Mouse (Mus musculus): ENCODE measurements around the gene Specc1. TPM values are rescaled to one million over a fixed set of nuclear protein-coding genes. Genes with fewer than 3 reads are reported as not detected.

The Specc1 gene
- polyA plus RNA-seq, 1 experiment = 2.1 TPM

GRCm38 (mm10) chr11:62005911-62006260, 49.3 kb downstream of the Specc1 start:
- Histone ChIP-seq H3K27ac (ENCODE audit: control insufficient read depth, insufficient read depth, low read length) (no peak overlapping the region), H3K36me3 (ENCODE audit: control insufficient read depth, insufficient read depth, low read length) (no peaks in the 10 kb centered on the region), H3K4me1 (replicated peaks; ENCODE audit: control insufficient read depth, insufficient read depth, low read length) (peaks cover 4% of the 10 kb centered on the region), H3K4me3 (ENCODE audit: control insufficient read depth, insufficient read depth, low read length) (no peak overlapping the region), H3K27me3 (ENCODE audit: control insufficient read depth, insufficient read depth, low read length) (peaks cover 2% of the 10 kb centered on the region; the same call in 1 of the 2 replicates)
- no peak for DNase-seq
- 4% methylated on average over 5 of the region's 5 CpGs for WGBS
- TF ChIP-seq POLR2A (IDR thresholded peaks at IDR 0.05; ENCODE audit: control insufficient read depth, extremely low read depth, insufficient read depth, low read length, poor library complexity) (no peak), CTCF (IDR thresholded peaks at IDR 0.05; ENCODE audit: borderline replicate concordance, control insufficient read depth, extremely low read depth, insufficient read depth, low read length, poor library complexity) (no peak)

DNA sequence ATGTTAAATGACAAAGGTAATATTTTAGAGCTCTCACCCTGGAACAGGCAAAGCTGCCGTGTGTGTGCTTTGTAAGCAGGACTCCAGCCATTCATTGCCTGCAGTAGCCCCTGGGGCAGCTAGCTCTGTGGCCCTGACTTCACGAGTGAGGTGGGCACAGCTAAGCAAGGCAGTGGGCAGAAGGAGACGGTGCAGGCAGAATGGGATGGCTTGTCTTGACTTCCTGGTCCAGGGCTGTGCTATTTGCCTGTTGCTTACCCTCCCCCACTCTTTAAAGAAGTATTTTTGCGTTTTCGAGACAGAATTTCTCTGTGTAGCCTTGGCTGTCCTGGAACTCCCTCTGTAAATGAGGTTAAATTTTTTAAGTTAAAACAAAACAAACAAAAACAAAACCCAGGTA, 50.1 kb downstream of the Specc1 start:
- WGBS = 7% methylated on average over 5 of the region's 5 CpGs
- TF ChIP-seq CTCF (IDR thresholded peaks at IDR 0.05; ENCODE audit: borderline replicate concordance, control insufficient read depth, extremely low read depth, insufficient read depth, low read length, poor library complexity) (no peak), POLR2A (IDR thresholded peaks at IDR 0.05; ENCODE audit: control insufficient read depth, extremely low read depth, insufficient read depth, low read length, poor library complexity) (no peak)
- H3K4me3 ChIP-seq (ENCODE audit: control insufficient read depth, insufficient read depth, low read length) = no peak overlapping the region
- H3K27me3 ChIP-seq (ENCODE audit: control insufficient read depth, insufficient read depth, low read length) = peaks cover 2% of the 10 kb centered on the region; the same call in 1 of the 2 replicates
- H3K36me3 ChIP-seq (ENCODE audit: control insufficient read depth, insufficient read depth, low read length) = no peaks in the 10 kb centered on the region
- DNase-seq = no peak
- peaks cover 4% of the 10 kb centered on the region for H3K4me1 ChIP-seq (replicated peaks; ENCODE audit: control insufficient read depth, insufficient read depth, low read length)
- no peak overlapping the region for H3K27ac ChIP-seq (ENCODE audit: control insufficient read depth, insufficient read depth, low read length)

DNA sequence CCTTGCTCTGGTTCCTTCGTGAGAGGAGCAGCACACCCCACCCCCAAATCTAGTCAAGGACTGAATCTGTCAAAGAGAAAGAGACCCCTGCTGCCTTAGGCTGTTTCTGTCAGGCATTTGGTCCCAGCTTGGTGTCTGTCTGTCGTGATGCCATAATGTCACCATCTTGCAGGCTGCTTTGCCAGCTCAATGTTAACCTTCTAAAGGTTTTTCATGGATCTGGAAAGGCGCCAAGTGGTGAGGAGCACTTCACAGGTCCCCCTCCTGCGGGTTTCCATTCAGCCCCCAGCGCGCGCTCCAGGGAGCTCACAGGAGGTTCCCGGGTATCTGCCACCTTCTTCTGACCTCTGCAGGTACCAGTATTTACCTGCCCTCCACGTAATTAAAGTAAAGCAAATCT, 51.4 kb downstream of the Specc1 start:
- peaks cover 2% of the 10 kb centered on the region; the same call in 1 of the 2 replicates for H3K27me3 ChIP-seq (ENCODE audit: control insufficient read depth, insufficient read depth, low read length)
- WGBS = 87% methylated on average over 9 of the region's 9 CpGs
- no peak overlapping the region for H3K27ac ChIP-seq (ENCODE audit: control insufficient read depth, insufficient read depth, low read length)
- no peak overlapping the region for H3K4me3 ChIP-seq (ENCODE audit: control insufficient read depth, insufficient read depth, low read length)
- H3K4me1 ChIP-seq (replicated peaks; ENCODE audit: control insufficient read depth, insufficient read depth, low read length) = peaks cover 4% of the 10 kb centered on the region
- no peak for TF ChIP-seq CTCF (IDR thresholded peaks at IDR 0.05; ENCODE audit: borderline replicate concordance, control insufficient read depth, extremely low read depth, insufficient read depth, low read length, poor library complexity)
- TF ChIP-seq POLR2A (IDR thresholded peaks at IDR 0.05; ENCODE audit: control insufficient read depth, extremely low read depth, insufficient read depth, low read length, poor library complexity) = no peak
- DNase-seq = no peak
- no peaks in the 10 kb centered on the region for H3K36me3 ChIP-seq (ENCODE audit: control insufficient read depth, insufficient read depth, low read length)

DNA sequence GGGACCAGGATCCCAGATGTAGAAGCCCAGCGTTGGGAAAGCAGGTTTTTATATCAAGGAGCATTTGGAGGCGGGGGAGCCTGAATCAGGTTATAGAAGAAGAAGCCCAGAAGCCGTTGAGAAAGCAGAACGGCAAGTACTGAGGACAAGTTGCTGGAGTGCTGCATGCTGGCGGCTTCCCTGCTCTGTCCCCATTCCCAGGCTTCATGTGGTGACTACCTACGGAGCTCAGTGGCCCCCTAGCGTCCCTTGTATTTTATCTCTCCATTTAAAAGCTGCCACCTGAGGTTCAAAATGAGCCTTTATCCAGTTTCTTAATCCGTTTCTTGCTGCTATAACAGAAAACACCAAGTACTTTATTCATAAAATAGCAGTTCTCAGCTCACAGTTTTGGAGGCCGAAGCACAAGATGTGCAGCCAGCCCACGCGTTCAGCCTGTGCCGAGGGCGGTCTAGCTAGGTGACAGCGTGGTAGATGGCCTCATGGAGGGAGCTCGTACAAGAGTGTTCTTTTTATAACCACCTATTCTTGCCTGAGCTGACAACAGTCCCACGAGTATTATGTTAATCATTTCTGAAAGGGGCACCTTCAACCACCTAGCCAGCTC, 54.2 kb downstream of the Specc1 start:
- H3K36me3 ChIP-seq (ENCODE audit: control insufficient read depth, insufficient read depth, low read length) = no peaks in the 10 kb centered on the region
- H3K27ac ChIP-seq (ENCODE audit: control insufficient read depth, insufficient read depth, low read length) = no peak overlapping the region
- 86% methylated on average over 16 of the region's 16 CpGs for WGBS
- no peak for DNase-seq
- no peak overlapping the region for H3K4me3 ChIP-seq (ENCODE audit: control insufficient read depth, insufficient read depth, low read length)
- TF ChIP-seq POLR2A (IDR thresholded peaks at IDR 0.05; ENCODE audit: control insufficient read depth, extremely low read depth, insufficient read depth, low read length, poor library complexity) (no peak), CTCF (IDR thresholded peaks at IDR 0.05; ENCODE audit: borderline replicate concordance, control insufficient read depth, extremely low read depth, insufficient read depth, low read length, poor library complexity) (no peak)
- H3K27me3 ChIP-seq (ENCODE audit: control insufficient read depth, insufficient read depth, low read length) = no peaks in the 10 kb centered on the region
- H3K4me1 ChIP-seq (replicated peaks; ENCODE audit: control insufficient read depth, insufficient read depth, low read length) = no peaks in the 10 kb centered on the region

DNA sequence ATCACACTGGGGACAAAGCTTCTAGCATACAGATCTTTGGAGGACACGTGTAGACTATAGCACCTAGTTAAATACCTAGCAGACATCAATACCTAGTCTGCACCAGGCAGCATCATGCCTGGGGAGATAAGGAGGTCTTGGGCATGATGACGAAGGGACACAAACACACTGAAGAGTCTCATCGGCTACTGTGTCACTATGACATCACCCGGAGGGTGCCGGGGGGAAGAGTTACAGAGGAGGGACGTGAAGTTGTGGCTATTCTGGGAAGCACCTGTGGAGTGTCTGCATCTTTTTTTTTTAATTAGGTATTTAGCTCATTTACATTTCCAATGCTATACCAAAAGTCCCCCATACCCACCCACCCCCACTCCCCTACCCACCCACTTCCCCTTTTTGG, 55.5 kb downstream of the Specc1 start:
- Histone ChIP-seq H3K36me3 (ENCODE audit: control insufficient read depth, insufficient read depth, low read length) (no peaks in the 10 kb centered on the region), H3K27me3 (ENCODE audit: control insufficient read depth, insufficient read depth, low read length) (no peaks in the 10 kb centered on the region), H3K4me1 (replicated peaks; ENCODE audit: control insufficient read depth, insufficient read depth, low read length) (no peaks in the 10 kb centered on the region), H3K4me3 (ENCODE audit: control insufficient read depth, insufficient read depth, low read length) (no peak overlapping the region), H3K27ac (ENCODE audit: control insufficient read depth, insufficient read depth, low read length) (no peak overlapping the region)
- DNase-seq = no peak
- no peak for TF ChIP-seq POLR2A (IDR thresholded peaks at IDR 0.05; ENCODE audit: control insufficient read depth, extremely low read depth, insufficient read depth, low read length, poor library complexity)
- TF ChIP-seq CTCF (IDR thresholded peaks at IDR 0.05; ENCODE audit: borderline replicate concordance, control insufficient read depth, extremely low read depth, insufficient read depth, low read length, poor library complexity) = no peak
- WGBS = 53% methylated on average over 6 of the region's 6 CpGs

GRCm38 (mm10) chr11:62013449-62013848, 56.9 kb downstream of the Specc1 start:
- TF ChIP-seq POLR2A (IDR thresholded peaks at IDR 0.05; ENCODE audit: control insufficient read depth, extremely low read depth, insufficient read depth, low read length, poor library complexity) = no peak
- no peak for TF ChIP-seq CTCF (IDR thresholded peaks at IDR 0.05; ENCODE audit: borderline replicate concordance, control insufficient read depth, extremely low read depth, insufficient read depth, low read length, poor library complexity)
- H3K4me1 ChIP-seq (replicated peaks; ENCODE audit: control insufficient read depth, insufficient read depth, low read length) = no peaks in the 10 kb centered on the region
- no peak overlapping the region for H3K27ac ChIP-seq (ENCODE audit: control insufficient read depth, insufficient read depth, low read length)
- WGBS = 85% methylated on average over 3 of the region's 3 CpGs
- no peaks in the 10 kb centered on the region for H3K36me3 ChIP-seq (ENCODE audit: control insufficient read depth, insufficient read depth, low read length)
- H3K4me3 ChIP-seq (ENCODE audit: control insufficient read depth, insufficient read depth, low read length) = no peak overlapping the region
- H3K27me3 ChIP-seq (ENCODE audit: control insufficient read depth, insufficient read depth, low read length) = no peaks in the 10 kb centered on the region
- no peak for DNase-seq
